Mouse (Mus musculus) neural tube, embryonic 14.5 days (tissue): ENCODE measurements around the gene Pum2. TPM values are rescaled to one million over a fixed set of nuclear protein-coding genes. Genes with fewer than 3 reads are reported as not detected.

Experiments used
- ATAC-seq: fragments of 200-750 bp; cut with Nextera tagmentation; 2 replicates; pipeline ENCODE4 v1.8.0; 2017; ENCODE audit warnings: low read depth, mild to moderate bottlenecking, moderate TSS enrichment, moderate library complexity
- H3K27ac ChIP-seq: fragments of 300-500 bp; sonication (generic); 2 replicates; pipeline ENCODE4 v1.5.1; 2014; ENCODE audit warnings: low read depth, mild to moderate bottlenecking, control low read depth, low read length, moderate library complexity, mixed read lengths
- H3K27me3 ChIP-seq: fragments of 300-500 bp; sonication (generic); 2 replicates; pipeline ENCODE4 v1.6.1; 2014; ENCODE audit warnings: low read length; ENCODE audit not compliant: control insufficient read depth, insufficient read depth
- H3K36me3 ChIP-seq: fragments of 300-500 bp; sonication (generic); 2 replicates; pipeline ENCODE4 v1.6.1; 2014; ENCODE audit warnings: low read length, mixed read lengths; ENCODE audit not compliant: control insufficient read depth, insufficient read depth
- H3K4me1 ChIP-seq: fragments of 300-500 bp; sonication (generic); 2 replicates; pipeline ENCODE4 v1.6.1; 2014; ENCODE audit warnings: low read length; ENCODE audit not compliant: control insufficient read depth, insufficient read depth
- H3K4me2 ChIP-seq: fragments of 300-500 bp; sonication (generic); 2 replicates; pipeline ENCODE4 v1.6.1; 2014; ENCODE audit warnings: mild to moderate bottlenecking, low read depth, low read length, control low read depth
- H3K4me3 ChIP-seq: fragments of 300-500 bp; sonication (generic); 2 replicates; pipeline ENCODE4 v1.5.1; 2014; ENCODE audit warnings: low read depth, low read length, control low read depth, mixed read lengths
- H3K9ac ChIP-seq: fragments of 300-500 bp; sonication (generic); replicated peaks from 2 replicates; pipeline ENCODE4 v1.6.1; 2014; ENCODE audit warnings: low read depth, mild to moderate bottlenecking, control low read depth, low read length, mixed read lengths
- H3K9me3 ChIP-seq: fragments of 300-500 bp; sonication (generic); 2 replicates; pipeline ENCODE4 v1.6.1; 2016; ENCODE audit warnings: low read length; ENCODE audit not compliant: control insufficient read depth
- WGBS: fragments of 180-500 bp; shearing (Covaris S2); extraction: QIAGEN DNeasy Blood & Tissue Kit; methylation state at CpG from one replicate; pipeline ENCODE4 v1.1.7; 2014; 5-methylcytosine and 5-hydroxymethylcytosine counted together
- polyA plus RNA-seq: library from polyadenylated mRNA; unstranded; fragments of >200 nt; fragmentation: Nextera tagmentation; extraction: Ambion mirVana; gene quantifications from 2 replicates; pipeline ENCODE4 v1.2.1, GENCODE M21; 2014

The Pum2 gene
- polyA plus RNA-seq, 1 experiment from 2014 or later: 62.4 TPM

DNA sequence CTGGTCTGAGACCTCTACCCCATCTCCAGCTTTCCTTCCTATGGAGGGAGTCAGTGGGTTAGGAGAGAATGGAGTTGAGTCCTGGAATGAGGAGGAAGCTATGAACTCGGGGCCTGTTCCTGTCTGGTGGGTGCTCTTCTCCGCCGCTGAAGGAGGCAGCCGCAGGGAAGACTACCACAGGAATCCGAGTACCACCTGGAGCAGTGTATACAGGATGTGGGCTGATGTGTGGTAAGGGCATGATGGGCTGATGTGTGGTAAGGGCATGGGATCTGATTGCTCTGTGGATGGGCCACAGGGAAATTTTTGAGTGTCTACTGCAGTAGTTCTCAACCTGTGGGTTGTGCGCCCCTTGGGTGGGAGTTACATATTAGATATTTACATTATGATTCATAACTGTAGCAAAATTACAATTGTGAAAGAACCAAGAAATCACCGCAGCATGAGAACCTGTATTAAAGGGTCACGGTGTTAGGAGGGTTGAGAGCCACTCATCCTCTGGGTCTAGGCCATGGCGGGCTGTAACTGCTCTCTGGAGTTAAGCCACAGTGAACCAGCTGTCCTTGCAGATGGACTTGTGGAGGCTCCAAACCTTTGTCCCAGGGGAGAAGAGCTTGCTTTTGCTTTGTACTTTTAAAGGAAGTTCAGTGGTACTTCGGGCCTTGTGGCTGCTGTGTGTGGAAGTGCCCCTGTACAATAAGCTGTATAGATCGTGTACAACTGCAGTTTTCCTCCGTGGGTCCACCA, 113.2 kb downstream of the Pum2 start:
- Histone ChIP-seq H3K36me3 (no peaks in the 10 kb centered on the region), H3K9me3 (no peaks in the 10 kb centered on the region), H3K27me3 (no peaks in the 10 kb centered on the region), H3K27ac (no peak overlapping the region), H3K4me1 (no peaks in the 10 kb centered on the region), H3K9ac (no peak overlapping the region), H3K4me2 (no peak overlapping the region), H3K4me3 (no peak overlapping the region)
- 94% methylated on average over 12 of the region's 12 CpGs for WGBS
- no peak for ATAC-seq

DNA sequence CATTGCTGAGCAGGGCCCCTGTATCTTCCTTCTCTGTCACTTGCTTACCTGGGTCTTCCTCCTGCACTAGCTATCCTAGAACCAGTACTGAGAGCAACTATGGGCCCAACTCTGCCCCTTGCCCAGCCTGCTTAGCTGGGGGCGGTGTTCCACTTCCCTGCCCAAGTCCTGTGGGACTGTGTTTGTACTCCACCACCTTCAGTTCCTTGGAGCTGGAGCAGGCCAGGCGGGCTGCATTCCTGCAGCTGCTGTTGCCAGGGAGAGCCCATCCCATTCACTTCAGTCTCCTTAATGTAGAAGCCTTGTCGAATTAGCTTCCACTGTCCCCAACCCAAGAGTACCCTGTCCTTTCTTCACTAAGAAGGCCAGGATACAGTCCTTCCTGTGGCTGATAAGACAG, 114.5 kb downstream of the Pum2 start:
- no peaks in the 10 kb centered on the region for H3K36me3 ChIP-seq
- no peak overlapping the region for H3K4me3 ChIP-seq
- no peak overlapping the region for H3K9ac ChIP-seq
- no peaks in the 10 kb centered on the region for H3K4me1 ChIP-seq
- H3K27me3 ChIP-seq: no peaks in the 10 kb centered on the region
- H3K4me2 ChIP-seq: no peak overlapping the region
- WGBS: 52% methylated on average over 3 of the region's 3 CpGs
- no peaks in the 10 kb centered on the region for H3K9me3 ChIP-seq
- H3K27ac ChIP-seq: no peak overlapping the region
- no peak for ATAC-seq

DNA sequence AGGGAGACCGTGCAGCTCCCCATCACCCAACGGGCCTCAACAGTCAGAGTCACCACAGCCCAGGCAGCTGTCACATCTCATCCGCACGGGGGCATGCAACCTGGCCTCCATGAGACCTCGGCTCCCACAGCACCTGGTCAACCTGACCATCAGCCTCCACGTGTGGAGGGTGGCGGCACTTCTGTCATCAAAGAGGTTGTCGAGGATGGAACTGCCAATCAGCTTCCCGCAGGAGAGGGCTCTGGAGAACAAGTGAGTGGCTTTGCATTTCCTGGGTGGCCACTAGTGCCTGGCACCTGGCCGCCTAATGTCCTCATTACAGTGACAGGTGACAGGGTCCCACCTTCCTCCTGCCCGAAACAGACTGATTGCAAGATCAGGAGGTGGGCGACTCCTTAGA, 116.7 kb downstream of the Pum2 start:
- Histone ChIP-seq H3K36me3 (no peaks in the 10 kb centered on the region), H3K4me3 (no peak overlapping the region)

GRCm38 (mm10) chr12:8793410-8794051, 119.6 kb downstream of the Pum2 start:
- no peak overlapping the region for H3K4me3 ChIP-seq
- no peaks in the 10 kb centered on the region for H3K9me3 ChIP-seq
- no peaks in the 10 kb centered on the region for H3K36me3 ChIP-seq
- no peaks in the 10 kb centered on the region for H3K27me3 ChIP-seq
- no peak overlapping the region for H3K4me2 ChIP-seq
- WGBS: 87% methylated on average over 2 of the region's 2 CpGs
- ATAC-seq: no peak
- H3K4me1 ChIP-seq: no peaks in the 10 kb centered on the region
- H3K9ac ChIP-seq: no peak overlapping the region
- no peak overlapping the region for H3K27ac ChIP-seq

More for the DNA sequence above, 116.7 kb downstream of the Pum2 start:
- 93% methylated on average over 12 of the region's 12 CpGs for WGBS
- Histone ChIP-seq H3K27me3 (no peaks in the 10 kb centered on the region), H3K4me2 (no peak overlapping the region), H3K9me3 (no peaks in the 10 kb centered on the region), H3K4me1 (no peaks in the 10 kb centered on the region), H3K27ac (no peak overlapping the region), H3K9ac (no peak overlapping the region)
- no peak for ATAC-seq

GRCm38 (mm10) chr12:8797936-8798335, 124.0 kb downstream of the Pum2 start:
- 92% methylated on average over 7 of the region's 7 CpGs for WGBS
- Histone ChIP-seq H3K9ac (no peak overlapping the region), H3K27ac (no peak overlapping the region), H3K4me1 (no peaks in the 10 kb centered on the region), H3K4me2 (no peak overlapping the region), H3K36me3 (no peaks in the 10 kb centered on the region), H3K27me3 (no peaks in the 10 kb centered on the region), H3K4me3 (no peak overlapping the region), H3K9me3 (no peaks in the 10 kb centered on the region)
- ATAC-seq: no peak

GRCm38 (mm10) chr12:8798486-8799020, 124.6 kb downstream of the Pum2 start:
- no peaks in the 10 kb centered on the region for H3K27me3 ChIP-seq
- H3K9me3 ChIP-seq: no peaks in the 10 kb centered on the region
- H3K4me3 ChIP-seq: no peak overlapping the region
- no peak overlapping the region for H3K9ac ChIP-seq
- H3K36me3 ChIP-seq: no peaks in the 10 kb centered on the region
- H3K4me2 ChIP-seq: no peak overlapping the region
- WGBS: 54% methylated on average over 9 of the region's 9 CpGs
- no peaks in the 10 kb centered on the region for H3K4me1 ChIP-seq
- H3K27ac ChIP-seq: no peak overlapping the region
- ATAC-seq: no peak

Other genes with a start within 250 kb of the Pum2 start
- gene Rhob, start 174.1 kb upstream of the Pum2 start, polyA plus RNA-seq: 109 and 116 TPM in 2 replicates
- gene Slc7a15, start 75.1 kb upstream of the Pum2 start, polyA plus RNA-seq: not detected in 2 replicates
- 6.5 and 11.1 TPM in 2 replicates for gene Sdc1, start 97.2 kb downstream of the Pum2 start, polyA plus RNA-seq
- 61.1 and 200 TPM in 2 replicates for gene Laptm4a, start 247.5 kb downstream of the Pum2 start, polyA plus RNA-seq